Mouse (Mus musculus) limb, embryonic 14.5 days (tissue): ENCODE measurements around the gene Ovol3. TPM values are rescaled to one million over a fixed set of nuclear protein-coding genes. Genes with fewer than 3 reads are reported as not detected.

Experiments
- ATAC-seq: fragments of 200-750 bp; cut with Nextera tagmentation; 2 replicates; pipeline ENCODE4 v1.8.0; 2017; ENCODE audit warnings: low read depth, moderate number of reproducible peaks, moderate TSS enrichment; ENCODE audit not compliant: low FRiP score
- DNase-seq: peaks from one replicate; pipeline ENCODE4 v3.0.0-alpha.2; 2015; ENCODE audit warnings: low spot score
- H3K27ac ChIP-seq: fragments of 300-500 bp; sonication (generic); replicated peaks from 2 replicates; pipeline ENCODE4 v1.5.1; 2014; ENCODE audit warnings: low read depth, mild to moderate bottlenecking, low read length, moderate library complexity, mixed read lengths
- H3K27me3 ChIP-seq: fragments of 300-500 bp; sonication (generic); 2 replicates; pipeline ENCODE4 v1.6.1; 2014; ENCODE audit warnings: low read length, mixed read lengths; ENCODE audit not compliant: control insufficient read depth, insufficient read depth
- H3K36me3 ChIP-seq: fragments of 300-500 bp; sonication (generic); 2 replicates; pipeline ENCODE4 v1.6.1; 2014; ENCODE audit warnings: mild to moderate bottlenecking, low read length, moderate library complexity, mixed read lengths; ENCODE audit not compliant: control insufficient read depth, insufficient read depth
- H3K4me1 ChIP-seq: fragments of 300-500 bp; sonication (generic); 2 replicates; pipeline ENCODE4 v1.6.1; 2014; ENCODE audit warnings: antibody characterized with exemption, low read length, mixed read lengths; ENCODE audit not compliant: control insufficient read depth, insufficient read depth
- H3K4me2 ChIP-seq: fragments of 300-500 bp; sonication (generic); replicated peaks from 2 replicates; pipeline ENCODE4 v1.6.1; 2014; ENCODE audit warnings: low read depth, mild to moderate bottlenecking, low read length, moderate library complexity; ENCODE audit not compliant: severe bottlenecking
- H3K4me3 ChIP-seq: fragments of 300-500 bp; sonication (generic); replicated peaks from 2 replicates; pipeline ENCODE4 v1.5.1; 2014; ENCODE audit warnings: low read length
- H3K9ac ChIP-seq: fragments of 300-500 bp; sonication (generic); 2 replicates; pipeline ENCODE4 v1.6.1; 2014; ENCODE audit warnings: mild to moderate bottlenecking, low read depth, low read length, moderate library complexity; ENCODE audit not compliant: severe bottlenecking
- H3K9me3 ChIP-seq: fragments of 300-500 bp; sonication (generic); 2 replicates; pipeline ENCODE4 v1.6.1; 2016; ENCODE audit warnings: low read length; ENCODE audit not compliant: control insufficient read depth
- POLR2A ChIP-seq: fragments of 200-500 bp; IDR thresholded peaks from 2 replicates; pipeline ENCODE4 v1.8.0; 2012; ENCODE audit warnings: inconsistent platforms, mild to moderate bottlenecking, moderate library complexity, borderline replicate concordance; ENCODE audit not compliant: insufficient read depth, insufficient read length; ENCODE audit errors: extremely low read depth
- WGBS: fragments of 180-500 bp; shearing (Covaris S2); extraction: QIAGEN DNeasy Blood & Tissue Kit; methylation state at CpG from one replicate; pipeline ENCODE4 v1.1.7; 2014; 5-methylcytosine and 5-hydroxymethylcytosine counted together
- polyA plus RNA-seq, 2 experiments: library from polyadenylated mRNA; depleted of rRNA in 1 of 2; stranded (reverse) in 1 of 2; unstranded in 1 of 2; fragments of >200 nt; fragmentation: Nextera tagmentation in 1 of 2; extraction: Ambion mirVana in 1 of 2; gene quantifications; 2 replicates each; pipeline versions ENCODE4 v1.2.1 to v1.2.3; 2012 to 2014

The Ovol3 gene
- polyA plus RNA-seq, 2 experiments = 0.24 to 0.72 TPM

GRCm38 (mm10) chr7:30188344-30189115, 47.0 kb downstream of the Ovol3 start:
- Histone ChIP-seq H3K36me3 (peaks cover 70% of the 10 kb centered on the region), H3K27me3 (no peaks in the 10 kb centered on the region), H3K4me2 (no peak overlapping the region), H3K9ac (no peak overlapping the region), H3K9me3 (no peaks in the 10 kb centered on the region), H3K27ac (no peak overlapping the region), H3K4me1 (peaks cover 15% of the 10 kb centered on the region), H3K4me3 (no peak overlapping the region)
- no peak for TF ChIP-seq POLR2A
- no peak for DNase-seq
- no peak for ATAC-seq
- WGBS = 69% methylated on average over 12 of the region's 12 CpGs

DNA sequence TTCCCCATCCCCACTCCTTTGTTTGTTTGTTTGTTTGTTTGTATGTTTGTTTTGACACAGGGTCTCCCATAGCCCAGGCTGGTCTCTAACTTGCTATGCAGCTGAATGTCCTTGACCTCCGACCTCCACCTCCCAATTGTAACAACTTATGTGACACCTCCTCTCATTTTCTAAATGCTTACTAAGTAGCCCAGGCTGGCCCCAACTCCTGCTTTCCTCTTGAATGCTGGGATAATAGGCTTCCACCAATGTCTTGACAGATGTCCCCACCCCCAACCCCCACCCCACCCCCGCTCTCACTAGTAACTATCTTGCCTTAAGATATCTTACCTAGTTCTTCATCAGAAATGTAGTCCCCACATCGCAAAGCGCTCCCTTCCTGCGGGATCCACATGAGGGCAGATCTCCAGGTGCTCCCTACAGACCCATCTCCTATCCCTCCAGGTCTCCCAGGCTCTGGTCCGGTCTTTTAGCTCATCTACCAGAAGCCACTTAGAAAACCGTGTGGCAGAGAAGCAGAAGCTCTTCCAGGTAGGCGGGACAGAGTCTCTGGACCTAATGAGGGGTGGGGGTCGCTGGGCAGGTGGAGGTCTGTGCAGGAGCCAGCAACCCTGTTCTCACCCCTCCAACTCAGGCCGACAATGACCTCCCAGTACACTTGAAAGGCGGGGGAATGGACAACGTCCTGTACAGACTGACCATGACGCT, 50.7 kb downstream of the Ovol3 start:
- Histone ChIP-seq H3K9me3 (no peaks in the 10 kb centered on the region), H3K4me2 (no peak overlapping the region), H3K27ac (no peak overlapping the region), H3K27me3 (no peaks in the 10 kb centered on the region), H3K4me3 (no peak overlapping the region), H3K4me1 (peaks cover 5% of the 10 kb centered on the region; the same call in 1 of the 2 replicates), H3K36me3 (peaks cover 41% of the 10 kb centered on the region), H3K9ac (no peak overlapping the region)
- no peak for DNase-seq
- ATAC-seq = no peak
- WGBS = 66% methylated on average over 13 of the region's 13 CpGs
- TF ChIP-seq POLR2A = no peak

GRCm38 (mm10) chr7:30183879-30184289, 51.6 kb downstream of the Ovol3 start, which contains the start of gene Cox7a1:
Gene Cox7a1 (plus strand): TSS chr7:30184144.
- ATAC-seq (0 out of 2 replicates have a peak, but pooled peaks have one; percentile 14), DNase-seq (peak; percentile 66)
- peak within 1 kb of the TSS; percentile 18; the same call in 1 of the 2 replicates for H3K4me2 ChIP-seq
- H3K4me3 ChIP-seq = no peak within 1 kb of the TSS
- H3K9ac ChIP-seq = no peak within 1 kb of the TSS
- H3K36me3 ChIP-seq = peaks cover 37% of the 10 kb centered on the region
- no peaks in the 10 kb centered on the region for H3K9me3 ChIP-seq
- no peaks in the 10 kb centered on the region for H3K27me3 ChIP-seq
- peaks cover 5% of the 10 kb centered on the region; the same call in 1 of the 2 replicates for H3K4me1 ChIP-seq
- TF ChIP-seq POLR2A = no peak
- no peak within 1 kb of the TSS for H3K27ac ChIP-seq
- WGBS = 5% methylated on average over 10 of the region's 11 CpGs

Other genes starting within 250 kb of the Ovol3 start
- gene Zfp14, start 184.3 kb downstream of the Ovol3 start, polyA plus RNA-seq (2012; rRNA removed) = 6.5 and 7.3 TPM in 2 replicates
- 4.9 and 5.4 TPM in 2 replicates for gene Zfp14, start 184.3 kb downstream of the Ovol3 start, polyA plus RNA-seq (2014; fragmentation: Nextera tagmentation; extraction: Ambion mirVana)
- gene Zfp82, start 162.8 kb downstream of the Ovol3 start, polyA plus RNA-seq (2012; rRNA removed) = 3.3 and 3.7 TPM in 2 replicates
- 6.8 and 7.7 TPM in 2 replicates for gene Zfp82, start 162.8 kb downstream of the Ovol3 start, polyA plus RNA-seq (2014; fragmentation: Nextera tagmentation; extraction: Ambion mirVana)
- gene Gm26920, start 145.3 kb downstream of the Ovol3 start, polyA plus RNA-seq (2012; rRNA removed) = 1.1 and 1.2 TPM in 2 replicates
- 3.5 and 3.6 TPM in 2 replicates for gene Gm26920, start 145.3 kb downstream of the Ovol3 start, polyA plus RNA-seq (2014; fragmentation: Nextera tagmentation; extraction: Ambion mirVana)
- 8.0 and 9.3 TPM in 2 replicates for gene Zfp566, start 145.2 kb downstream of the Ovol3 start, polyA plus RNA-seq (2012; rRNA removed)
- gene Zfp566, start 145.2 kb downstream of the Ovol3 start, polyA plus RNA-seq (2014; fragmentation: Nextera tagmentation; extraction: Ambion mirVana) = 11.0 and 13.2 TPM in 2 replicates
- gene Zfp260, start 140.9 kb downstream of the Ovol3 start, polyA plus RNA-seq (2012; rRNA removed) = 53.3 and 63.7 TPM in 2 replicates
- gene Zfp260, start 140.9 kb downstream of the Ovol3 start, polyA plus RNA-seq (2014; fragmentation: Nextera tagmentation; extraction: Ambion mirVana) = 140 and 159 TPM in 2 replicates
- gene Zfp382, start 113.8 kb downstream of the Ovol3 start, polyA plus RNA-seq (2012; rRNA removed) = 5.8 TPM in 2 replicates
- gene Zfp382, start 113.8 kb downstream of the Ovol3 start, polyA plus RNA-seq (2014; fragmentation: Nextera tagmentation; extraction: Ambion mirVana) = 5.0 and 5.9 TPM in 2 replicates
- gene Zfp146, start 66.0 kb downstream of the Ovol3 start, polyA plus RNA-seq (2012; rRNA removed) = 66.8 and 93.4 TPM in 2 replicates
- gene Zfp146, start 66.0 kb downstream of the Ovol3 start, polyA plus RNA-seq (2014; fragmentation: Nextera tagmentation; extraction: Ambion mirVana) = 19.9 and 20.3 TPM in 2 replicates
- 1.5 and 2.7 TPM in 2 replicates for gene Cox7a1, start 51.6 kb downstream of the Ovol3 start, polyA plus RNA-seq (2012; rRNA removed)
- gene Cox7a1, start 51.6 kb downstream of the Ovol3 start, polyA plus RNA-seq (2014; fragmentation: Nextera tagmentation; extraction: Ambion mirVana) = 3.3 and 4.5 TPM in 2 replicates
- 392 and 597 TPM in 2 replicates for gene Capns1, start 36.9 kb downstream of the Ovol3 start, polyA plus RNA-seq (2012; rRNA removed)
- gene Capns1, start 36.9 kb downstream of the Ovol3 start, polyA plus RNA-seq (2014; fragmentation: Nextera tagmentation; extraction: Ambion mirVana) = 116 and 117 TPM in 2 replicates
- 227 and 250 TPM in 2 replicates for gene Polr2i, start 3.8 kb downstream of the Ovol3 start, polyA plus RNA-seq (2012; rRNA removed)
- gene Polr2i, start 3.8 kb downstream of the Ovol3 start, polyA plus RNA-seq (2014; fragmentation: Nextera tagmentation; extraction: Ambion mirVana) = 180 and 186 TPM in 2 replicates
- 78.9 and 90.3 TPM in 2 replicates for gene Tbcb, start 3.5 kb downstream of the Ovol3 start, polyA plus RNA-seq (2012; rRNA removed)
- 168 and 185 TPM in 2 replicates for gene Tbcb, start 3.5 kb downstream of the Ovol3 start, polyA plus RNA-seq (2014; fragmentation: Nextera tagmentation; extraction: Ambion mirVana)
- 0.10 and 0.23 TPM in 2 replicates for gene Thap8, start 44.4 kb upstream of the Ovol3 start, polyA plus RNA-seq (2012; rRNA removed)
- 0.15 TPM in 1 of 2 replicates, not detected in the other for gene Thap8, start 44.4 kb upstream of the Ovol3 start, polyA plus RNA-seq (2014; fragmentation: Nextera tagmentation; extraction: Ambion mirVana)
- 22.9 and 26.4 TPM in 2 replicates for gene Wdr62, start 44.7 kb upstream of the Ovol3 start, polyA plus RNA-seq (2012; rRNA removed)
- gene Wdr62, start 44.7 kb upstream of the Ovol3 start, polyA plus RNA-seq (2014; fragmentation: Nextera tagmentation; extraction: Ambion mirVana) = 7.8 and 8.8 TPM in 2 replicates
- gene Clip3, start 56.0 kb upstream of the Ovol3 start, polyA plus RNA-seq (2012; rRNA removed) = 106 and 122 TPM in 2 replicates
- 55.1 and 56.7 TPM in 2 replicates for gene Clip3, start 56.0 kb upstream of the Ovol3 start, polyA plus RNA-seq (2014; fragmentation: Nextera tagmentation; extraction: Ambion mirVana)
- gene Alkbh6, start 73.0 kb upstream of the Ovol3 start, polyA plus RNA-seq (2012; rRNA removed) = 124 and 169 TPM in 2 replicates
- gene Alkbh6, start 73.0 kb upstream of the Ovol3 start, polyA plus RNA-seq (2014; fragmentation: Nextera tagmentation; extraction: Ambion mirVana) = 79.7 and 86.6 TPM in 2 replicates
- 141 and 209 TPM in 2 replicates for gene Syne4, start 79.1 kb upstream of the Ovol3 start, polyA plus RNA-seq (2012; rRNA removed)
- 40.3 and 56.2 TPM in 2 replicates for gene Syne4, start 79.1 kb upstream of the Ovol3 start, polyA plus RNA-seq (2014; fragmentation: Nextera tagmentation; extraction: Ambion mirVana)
- gene E130208F15Rik, start 86.0 kb upstream of the Ovol3 start, polyA plus RNA-seq (2012; rRNA removed) = 0.98 and 1.1 TPM in 2 replicates
- gene E130208F15Rik, start 86.0 kb upstream of the Ovol3 start, polyA plus RNA-seq (2014; fragmentation: Nextera tagmentation; extraction: Ambion mirVana) = not detected in 2 replicates
- gene Sdhaf1, start 88.2 kb upstream of the Ovol3 start, polyA plus RNA-seq (2012; rRNA removed) = 18.6 and 19.2 TPM in 2 replicates
- 19.7 and 20.7 TPM in 2 replicates for gene Sdhaf1, start 88.2 kb upstream of the Ovol3 start, polyA plus RNA-seq (2014; fragmentation: Nextera tagmentation; extraction: Ambion mirVana)
- 11.5 and 17.7 TPM in 2 replicates for gene Lrfn3, start 127.0 kb upstream of the Ovol3 start, polyA plus RNA-seq (2012; rRNA removed)
- 6.3 and 6.9 TPM in 2 replicates for gene Lrfn3, start 127.0 kb upstream of the Ovol3 start, polyA plus RNA-seq (2014; fragmentation: Nextera tagmentation; extraction: Ambion mirVana)
- 54.2 and 79.2 TPM in 2 replicates for gene Tyrobp, start 178.0 kb upstream of the Ovol3 start, polyA plus RNA-seq (2012; rRNA removed)
- gene Tyrobp, start 178.0 kb upstream of the Ovol3 start, polyA plus RNA-seq (2014; fragmentation: Nextera tagmentation; extraction: Ambion mirVana) = 69.8 and 84.7 TPM in 2 replicates
- 1.9 and 2.2 TPM in 2 replicates for gene Hcst, start 184.1 kb upstream of the Ovol3 start, polyA plus RNA-seq (2012; rRNA removed)
- gene Hcst, start 184.1 kb upstream of the Ovol3 start, polyA plus RNA-seq (2014; fragmentation: Nextera tagmentation; extraction: Ambion mirVana) = 0.70 and 3.0 TPM in 2 replicates
- gene Nfkbid, start 186.0 kb upstream of the Ovol3 start, polyA plus RNA-seq (2012; rRNA removed) = 3.0 and 3.5 TPM in 2 replicates
- gene Nfkbid, start 186.0 kb upstream of the Ovol3 start, polyA plus RNA-seq (2014; fragmentation: Nextera tagmentation; extraction: Ambion mirVana) = 1.7 and 2.2 TPM in 2 replicates
- 41.9 and 55.5 TPM in 2 replicates for gene Aplp1, start 209.8 kb upstream of the Ovol3 start, polyA plus RNA-seq (2012; rRNA removed)
- 31.4 and 37.4 TPM in 2 replicates for gene Aplp1, start 209.8 kb upstream of the Ovol3 start, polyA plus RNA-seq (2014; fragmentation: Nextera tagmentation; extraction: Ambion mirVana)
- gene Kirrel2, start 222.0 kb upstream of the Ovol3 start, polyA plus RNA-seq (2012; rRNA removed) = 0.06 and 0.13 TPM in 2 replicates
- 0.07 TPM in 1 of 2 replicates, not detected in the other for gene Kirrel2, start 222.0 kb upstream of the Ovol3 start, polyA plus RNA-seq (2014; fragmentation: Nextera tagmentation; extraction: Ambion mirVana)
- 0.03 and 0.06 TPM in 2 replicates for gene Nphs1, start 222.6 kb upstream of the Ovol3 start, polyA plus RNA-seq (2012; rRNA removed)
- gene Nphs1, start 222.6 kb upstream of the Ovol3 start, polyA plus RNA-seq (2014; fragmentation: Nextera tagmentation; extraction: Ambion mirVana) = 0.14 and 0.23 TPM in 2 replicates